Mouse (Mus musculus): Measurements from ENCODE around the gene Lhfp. TPM values are rescaled to one million over a fixed set of nuclear protein-coding genes. Genes with fewer than 3 reads are reported as not detected.

Gene Lhfp
- polyA plus RNA-seq, 1 experiment from 2014 or later: 49.8 TPM

- Histone ChIP-seq H3K4me2 (no peak overlapping the region), H3K9me3 (ENCODE audit: control insufficient read depth, low read length) (no peaks in the 10 kb centered on the region), H3K36me3 (ENCODE audit: control insufficient read depth, insufficient read depth, low read length) (no peaks in the 10 kb centered on the region), H3K4me3 (ENCODE audit: low read depth, low read length) (no peak overlapping the region), H3K9ac (ENCODE audit: low read length) (no peak overlapping the region), H3K27me3 (ENCODE audit: control insufficient read depth, insufficient read depth, low read length) (no peaks in the 10 kb centered on the region), H3K27ac (ENCODE audit: low read depth, low read length) (no peak overlapping the region), H3K4me1 (ENCODE audit: control insufficient read depth, insufficient read depth, low read length) (no peaks in the 10 kb centered on the region)
- DNase-seq (ENCODE audit: low spot score, missing footprints) (no peak), ATAC-seq (ENCODE audit: low FRiP score) (no peak)
- WGBS: 96% methylated on average over 2 of the region's 2 CpGs
These were observed 144.1 kb downstream of the Lhfp start for GRCm38 (mm10) chr3:53185439-53185838.

GRCm38 (mm10) chr3:53193441-53193840 is 152.1 kb downstream of the Lhfp start:
- Histone ChIP-seq H3K9me3 (ENCODE audit: control insufficient read depth, low read length) (no peaks in the 10 kb centered on the region), H3K9ac (ENCODE audit: low read length) (no peak overlapping the region), H3K27me3 (ENCODE audit: control insufficient read depth, insufficient read depth, low read length) (no peaks in the 10 kb centered on the region), H3K36me3 (ENCODE audit: control insufficient read depth, insufficient read depth, low read length) (no peaks in the 10 kb centered on the region), H3K4me1 (ENCODE audit: control insufficient read depth, insufficient read depth, low read length) (no peaks in the 10 kb centered on the region), H3K4me2 (no peak overlapping the region), H3K4me3 (ENCODE audit: low read depth, low read length) (no peak overlapping the region), H3K27ac (ENCODE audit: low read depth, low read length) (no peak overlapping the region)
- no peak for ATAC-seq (ENCODE audit: low FRiP score)
- 93% methylated on average over 4 of the region's 4 CpGs for WGBS
- no peak for DNase-seq (ENCODE audit: low spot score, missing footprints)

- Histone ChIP-seq H3K9me3 (ENCODE audit: control insufficient read depth, low read length) (no peaks in the 10 kb centered on the region), H3K27ac (ENCODE audit: low read depth, low read length) (no peak overlapping the region), H3K4me2 (no peak overlapping the region), H3K4me3 (ENCODE audit: low read depth, low read length) (no peak overlapping the region), H3K36me3 (ENCODE audit: control insufficient read depth, insufficient read depth, low read length) (no peaks in the 10 kb centered on the region), H3K9ac (ENCODE audit: low read length) (no peak overlapping the region), H3K27me3 (ENCODE audit: control insufficient read depth, insufficient read depth, low read length) (no peaks in the 10 kb centered on the region), H3K4me1 (ENCODE audit: control insufficient read depth, insufficient read depth, low read length) (no peaks in the 10 kb centered on the region)
- 78% methylated on average over 8 of the region's 8 CpGs for WGBS
- DNase-seq (ENCODE audit: low spot score, missing footprints): no peak
- no peak for ATAC-seq (ENCODE audit: low FRiP score)
These were observed 154.4 kb downstream of the Lhfp start for GRCm38 (mm10) chr3:53195666-53196107.

- Histone ChIP-seq H3K27ac (ENCODE audit: low read depth, low read length) (no peak overlapping the region), H3K4me2 (no peak overlapping the region), H3K36me3 (ENCODE audit: control insufficient read depth, insufficient read depth, low read length) (no peaks in the 10 kb centered on the region), H3K4me3 (ENCODE audit: low read depth, low read length) (no peak overlapping the region), H3K9ac (ENCODE audit: low read length) (no peak overlapping the region), H3K4me1 (ENCODE audit: control insufficient read depth, insufficient read depth, low read length) (peaks cover 13% of the 10 kb centered on the region), H3K9me3 (ENCODE audit: control insufficient read depth, low read length) (no peaks in the 10 kb centered on the region), H3K27me3 (ENCODE audit: control insufficient read depth, insufficient read depth, low read length) (no peaks in the 10 kb centered on the region)
- DNase-seq (ENCODE audit: low spot score, missing footprints) (no peak), ATAC-seq (ENCODE audit: low FRiP score) (no peak)
- 85% methylated on average over 8 of the region's 8 CpGs for WGBS
These were observed 158.8 kb downstream of the Lhfp start for GRCm38 (mm10) chr3:53200175-53200574.

- H3K36me3 ChIP-seq (ENCODE audit: control insufficient read depth, insufficient read depth, low read length): no peaks in the 10 kb centered on the region
- 71% methylated on average over 10 of the region's 10 CpGs for WGBS
These were observed 159.5 kb downstream of the Lhfp start for GRCm38 (mm10) chr3:53200853-53201252.

GRCm38 (mm10) chr3:53201670-53202069 is 160.3 kb downstream of the Lhfp start:
- Histone ChIP-seq H3K9ac (ENCODE audit: low read length) (peak overlapping the region; percentile 9; the same call in 1 of the 2 replicates), H3K4me2 (no peak overlapping the region), H3K27me3 (ENCODE audit: control insufficient read depth, insufficient read depth, low read length) (no peaks in the 10 kb centered on the region), H3K9me3 (ENCODE audit: control insufficient read depth, low read length) (no peaks in the 10 kb centered on the region), H3K36me3 (ENCODE audit: control insufficient read depth, insufficient read depth, low read length) (no peaks in the 10 kb centered on the region), H3K4me3 (ENCODE audit: low read depth, low read length) (no peak overlapping the region), H3K27ac (ENCODE audit: low read depth, low read length) (peak overlapping the region; percentile 41; the same call in 1 of the 2 replicates), H3K4me1 (ENCODE audit: control insufficient read depth, insufficient read depth, low read length) (peaks cover 25% of the 10 kb centered on the region)
- no peak for DNase-seq (ENCODE audit: low spot score, missing footprints)
- ATAC-seq (ENCODE audit: low FRiP score): peak; percentile 31
- WGBS: 36% methylated on average over 10 of the region's 10 CpGs

More at GRCm38 (mm10) chr3:53200853-53201252, 159.5 kb downstream of the Lhfp start:
- no peak overlapping the region for H3K4me3 ChIP-seq (ENCODE audit: low read depth, low read length)
- H3K27ac ChIP-seq (ENCODE audit: low read depth, low read length): no peak overlapping the region
- H3K4me1 ChIP-seq (ENCODE audit: control insufficient read depth, insufficient read depth, low read length): peaks cover 18% of the 10 kb centered on the region
- ATAC-seq (ENCODE audit: low FRiP score): 0 out of 2 replicates have a peak, but pooled peaks have one; percentile 40
- H3K27me3 ChIP-seq (ENCODE audit: control insufficient read depth, insufficient read depth, low read length): no peaks in the 10 kb centered on the region
- no peak overlapping the region for H3K9ac ChIP-seq (ENCODE audit: low read length)
- H3K9me3 ChIP-seq (ENCODE audit: control insufficient read depth, low read length): no peaks in the 10 kb centered on the region
- DNase-seq (ENCODE audit: low spot score, missing footprints): no peak
- no peak overlapping the region for H3K4me2 ChIP-seq

- no peak for ATAC-seq (ENCODE audit: low FRiP score)
- Histone ChIP-seq H3K36me3 (ENCODE audit: control insufficient read depth, insufficient read depth, low read length) (no peaks in the 10 kb centered on the region), H3K4me3 (ENCODE audit: low read depth, low read length) (no peak overlapping the region), H3K9ac (ENCODE audit: low read length) (no peak overlapping the region), H3K4me2 (no peak overlapping the region), H3K4me1 (ENCODE audit: control insufficient read depth, insufficient read depth, low read length) (peaks cover 25% of the 10 kb centered on the region), H3K27me3 (ENCODE audit: control insufficient read depth, insufficient read depth, low read length) (no peaks in the 10 kb centered on the region), H3K9me3 (ENCODE audit: control insufficient read depth, low read length) (no peaks in the 10 kb centered on the region), H3K27ac (ENCODE audit: low read depth, low read length) (no peak overlapping the region)
- DNase-seq (ENCODE audit: low spot score, missing footprints): no peak
- WGBS: 54% methylated on average over 6 of the region's 6 CpGs
These were observed 160.9 kb downstream of the Lhfp start for GRCm38 (mm10) chr3:53202184-53202583.

GRCm38 (mm10) chr3:53202698-53203097 is 161.4 kb downstream of the Lhfp start:
- Histone ChIP-seq H3K36me3 (ENCODE audit: control insufficient read depth, insufficient read depth, low read length) (no peaks in the 10 kb centered on the region), H3K4me2 (no peak overlapping the region), H3K27me3 (ENCODE audit: control insufficient read depth, insufficient read depth, low read length) (no peaks in the 10 kb centered on the region), H3K4me3 (ENCODE audit: low read depth, low read length) (no peak overlapping the region), H3K27ac (ENCODE audit: low read depth, low read length) (no peak overlapping the region), H3K4me1 (ENCODE audit: control insufficient read depth, insufficient read depth, low read length) (peaks cover 28% of the 10 kb centered on the region), H3K9ac (ENCODE audit: low read length) (no peak overlapping the region), H3K9me3 (ENCODE audit: control insufficient read depth, low read length) (no peaks in the 10 kb centered on the region)
- WGBS: 87% methylated on average over 3 of the region's 3 CpGs
- ATAC-seq (ENCODE audit: low FRiP score) (no peak), DNase-seq (ENCODE audit: low spot score, missing footprints) (no peak)

- H3K4me1 ChIP-seq (ENCODE audit: control insufficient read depth, insufficient read depth, low read length): peaks cover 31% of the 10 kb centered on the region
- WGBS: 77% methylated on average over 5 of the region's 5 CpGs
- no peak for ATAC-seq (ENCODE audit: low FRiP score)
- DNase-seq (ENCODE audit: low spot score, missing footprints): no peak
- no peak overlapping the region for H3K27ac ChIP-seq (ENCODE audit: low read depth, low read length)
- H3K4me3 ChIP-seq (ENCODE audit: low read depth, low read length): no peak overlapping the region
- H3K36me3 ChIP-seq (ENCODE audit: control insufficient read depth, insufficient read depth, low read length): no peaks in the 10 kb centered on the region
- no peak overlapping the region for H3K9ac ChIP-seq (ENCODE audit: low read length)
- no peaks in the 10 kb centered on the region for H3K9me3 ChIP-seq (ENCODE audit: control insufficient read depth, low read length)
- no peaks in the 10 kb centered on the region for H3K27me3 ChIP-seq (ENCODE audit: control insufficient read depth, insufficient read depth, low read length)
- no peak overlapping the region for H3K4me2 ChIP-seq
These were observed 162.3 kb downstream of the Lhfp start for GRCm38 (mm10) chr3:53203656-53204055.

Measured in midbrain, embryonic 11.5 days (tissue).